Mouse (Mus musculus) kidney, postnatal 0 days (tissue): ENCODE results near the gene Hmcn1. TPM values are rescaled to one million over a fixed set of nuclear protein-coding genes. Genes with fewer than 3 reads are reported as not detected.

Experiments
- ATAC-seq: fragments of 200-750 bp; cut with Nextera tagmentation; replicated peaks from 2 replicates; pipeline ENCODE4 v1.8.0; 2017; ENCODE audit warnings: low read depth, moderate number of reproducible peaks, moderate TSS enrichment, moderate library complexity; ENCODE audit not compliant: low FRiP score
- DNase-seq: peaks from one replicate; pipeline ENCODE4 v3.0.0-alpha.2; 2016; ENCODE audit warnings: low spot score
- H3K27ac ChIP-seq: fragments of 300-500 bp; sonication (generic); 2 replicates; pipeline ENCODE4 v1.5.1; 2014; ENCODE audit warnings: mild to moderate bottlenecking
- H3K27me3 ChIP-seq: fragments of 300-500 bp; sonication (generic); 2 replicates; pipeline ENCODE4 v1.6.1; 2014; ENCODE audit warnings: low read length, mixed read lengths; ENCODE audit not compliant: insufficient read depth
- H3K36me3 ChIP-seq: fragments of 300-500 bp; sonication (generic); 2 replicates; pipeline ENCODE4 v1.6.1; 2014; ENCODE audit warnings: low read length, mixed read lengths; ENCODE audit not compliant: insufficient read depth
- H3K4me1 ChIP-seq: fragments of 300-500 bp; sonication (generic); replicated peaks from 2 replicates; pipeline ENCODE4 v1.6.1; 2014; ENCODE audit warnings: antibody characterized with exemption, low read length, mixed read lengths; ENCODE audit not compliant: insufficient read depth
- H3K4me2 ChIP-seq: fragments of 300-500 bp; sonication (generic); 2 replicates; pipeline ENCODE4 v1.6.1; 2014; ENCODE audit warnings: mild to moderate bottlenecking, low read length, moderate library complexity, mixed read lengths
- H3K4me3 ChIP-seq: fragments of 300-500 bp; sonication (generic); replicated peaks from 2 replicates; pipeline ENCODE4 v1.5.1; 2014; ENCODE audit warnings: low read depth, low read length
- H3K9ac ChIP-seq: fragments of 300-500 bp; sonication (generic); 2 replicates; pipeline ENCODE4 v1.6.1; 2014; ENCODE audit warnings: low read depth, low read length
- H3K9me3 ChIP-seq: fragments of 300-500 bp; sonication (generic); replicated peaks from 2 replicates; pipeline ENCODE4 v1.6.1; 2016; ENCODE audit warnings: low read length, inconsistent platforms, mixed read lengths
- CTCF ChIP-seq: IDR thresholded peaks from 2 replicates; pipeline ENCODE4 v1.5.1; 2016; ENCODE audit warnings: antibody characterized with exemption, low read depth, mild to moderate bottlenecking, moderate library complexity
- WGBS: fragments of 180-500 bp; shearing (Covaris S2); extraction: QIAGEN DNeasy Blood & Tissue Kit; methylation state at CpG from one replicate; pipeline ENCODE4 v1.1.7; 2014; 5-methylcytosine and 5-hydroxymethylcytosine counted together
- polyA plus RNA-seq: library from polyadenylated mRNA; unstranded; fragments of >200 nt; fragmentation: Nextera tagmentation; extraction: Ambion mirVana; gene quantifications from 2 replicates; pipeline ENCODE4 v1.2.1, GENCODE M21; 2015

Gene Hmcn1
- polyA plus RNA-seq, 1 experiment from 2014 or later = 31.6 TPM

DNA sequence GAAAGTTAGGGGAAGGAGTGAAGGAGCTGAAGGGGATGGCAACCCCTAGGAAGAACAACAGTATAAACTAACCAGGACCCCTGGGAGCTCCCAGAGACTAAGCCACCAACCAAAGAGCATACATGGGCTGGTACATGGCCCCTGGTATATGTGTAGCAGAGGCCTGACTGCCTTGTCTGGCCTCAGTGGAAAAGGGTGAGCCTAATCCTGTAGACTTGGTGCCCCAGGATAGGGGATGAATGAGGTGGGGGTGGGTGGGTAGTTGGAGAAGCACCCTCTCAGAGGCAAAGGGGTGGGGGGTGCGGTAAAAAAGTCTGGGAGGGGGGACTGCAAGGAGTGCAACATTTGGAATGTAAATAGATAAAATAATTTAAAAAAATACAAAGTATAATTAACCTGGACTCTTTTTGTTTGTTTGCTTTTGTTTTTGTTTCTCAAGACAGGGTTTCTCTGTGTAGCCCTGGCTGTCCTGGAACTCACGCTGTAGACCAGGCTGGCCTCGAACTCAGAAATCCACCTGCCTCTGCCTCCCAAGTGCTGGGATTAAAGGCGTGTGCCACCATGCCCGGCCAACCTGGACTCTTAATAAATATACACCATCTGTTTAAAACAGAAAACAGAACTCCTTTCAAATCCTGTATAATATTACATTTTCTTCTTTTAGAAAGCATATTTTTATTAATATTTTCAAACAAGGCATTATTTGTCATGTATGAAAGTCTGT lies 423.3 kb downstream of the Hmcn1 start:
- Histone ChIP-seq H3K27ac (no peak overlapping the region), H3K9me3 (no peaks in the 10 kb centered on the region), H3K4me2 (no peak overlapping the region), H3K36me3 (0 out of 2 replicates have a peak, but pooled peaks cover 4% of the 10 kb centered on the region), H3K4me1 (no peaks in the 10 kb centered on the region), H3K9ac (no peak overlapping the region), H3K27me3 (no peaks in the 10 kb centered on the region), H3K4me3 (no peak overlapping the region)
- ATAC-seq (no peak), DNase-seq (no peak)
- no peak for TF ChIP-seq CTCF
- 89% methylated on average over 5 of the region's 5 CpGs for WGBS

DNA sequence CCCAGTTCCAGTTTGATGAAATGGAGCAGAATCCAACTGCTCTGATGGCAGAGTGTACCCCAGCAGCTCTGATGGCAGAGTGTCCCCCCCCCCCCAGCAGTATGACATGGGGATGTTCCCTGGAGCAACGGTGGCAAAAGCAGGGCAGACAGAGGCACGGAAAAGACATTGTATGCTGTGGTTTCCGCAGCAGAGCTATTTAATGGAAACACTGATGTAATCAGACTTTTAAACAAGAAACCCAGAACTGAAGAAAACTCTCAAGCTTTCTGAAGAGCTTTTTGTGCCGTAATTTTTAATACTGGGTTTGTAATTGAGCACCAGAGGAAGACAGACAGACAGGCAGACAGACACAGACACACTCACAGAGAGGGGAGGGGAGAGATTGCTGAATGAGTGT lies 426.9 kb downstream of the Hmcn1 start:
- Histone ChIP-seq H3K27me3 (no peaks in the 10 kb centered on the region), H3K9ac (no peak overlapping the region), H3K36me3 (peaks cover 7% of the 10 kb centered on the region; the same call in 1 of the 2 replicates), H3K4me3 (no peak overlapping the region), H3K27ac (no peak overlapping the region), H3K4me1 (no peaks in the 10 kb centered on the region), H3K9me3 (no peaks in the 10 kb centered on the region), H3K4me2 (no peak overlapping the region)
- no peak for DNase-seq
- TF ChIP-seq CTCF = no peak
- 74% methylated on average over 4 of the region's 4 CpGs for WGBS
- ATAC-seq = no peak

DNA sequence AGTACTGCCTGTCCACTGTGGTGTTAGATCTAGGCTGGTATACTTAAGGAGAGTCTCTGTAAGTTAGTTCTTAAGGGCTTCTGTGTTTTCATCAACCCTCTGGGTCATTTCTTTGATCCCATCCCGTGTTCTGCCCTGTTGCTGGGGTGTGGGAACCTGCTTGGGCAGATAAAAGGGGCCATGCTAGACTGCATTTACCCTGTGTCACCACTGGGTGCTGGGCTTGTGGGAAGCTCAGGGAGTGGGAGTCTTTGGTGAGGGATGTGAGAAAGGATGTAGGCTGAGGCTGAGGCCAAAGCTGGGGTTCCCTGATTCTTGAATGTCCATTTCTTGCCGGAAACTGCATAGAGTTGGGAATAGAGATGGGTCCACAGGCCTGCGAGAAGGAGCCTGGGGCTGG lies 436.6 kb downstream of the Hmcn1 start:
- Histone ChIP-seq H3K27me3 (no peaks in the 10 kb centered on the region), H3K9ac (no peak overlapping the region), H3K4me2 (no peak overlapping the region), H3K4me1 (no peaks in the 10 kb centered on the region), H3K9me3 (no peaks in the 10 kb centered on the region), H3K27ac (no peak overlapping the region), H3K36me3 (no peaks in the 10 kb centered on the region), H3K4me3 (no peak overlapping the region)
- peak; percentile 13; the same call in 1 of the 2 replicates for TF ChIP-seq CTCF
- DNase-seq (no peak), ATAC-seq (no peak)
- 76% methylated on average over 3 of the region's 3 CpGs for WGBS

DNA sequence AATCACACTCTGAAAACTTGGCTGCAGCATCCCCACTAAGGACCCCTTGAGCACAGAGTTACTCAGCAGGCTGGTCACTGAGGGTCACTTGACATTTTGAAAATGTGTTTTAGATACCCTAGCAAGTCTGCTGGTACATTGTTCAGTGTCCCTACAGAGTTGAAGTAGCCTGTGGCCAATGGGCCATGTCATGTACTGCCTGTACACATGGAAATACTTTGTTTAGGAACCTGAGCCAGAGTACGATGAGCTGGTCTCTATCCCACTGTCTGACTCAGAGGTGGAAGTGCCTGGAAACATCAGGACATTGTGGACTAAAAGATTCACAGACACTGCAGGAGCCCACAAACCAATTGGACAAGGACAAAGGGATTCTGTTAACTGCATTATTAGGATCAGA lies 441.8 kb downstream of the Hmcn1 start:
- Histone ChIP-seq H3K4me2 (no peak overlapping the region), H3K27me3 (no peaks in the 10 kb centered on the region), H3K27ac (no peak overlapping the region), H3K9ac (no peak overlapping the region), H3K9me3 (no peaks in the 10 kb centered on the region), H3K36me3 (no peaks in the 10 kb centered on the region), H3K4me1 (no peaks in the 10 kb centered on the region), H3K4me3 (no peak overlapping the region)
- no peak for TF ChIP-seq CTCF
- no peak for ATAC-seq
- no peak for DNase-seq
- 72% methylated on average over 1 of the region's 1 CpGs for WGBS

DNA sequence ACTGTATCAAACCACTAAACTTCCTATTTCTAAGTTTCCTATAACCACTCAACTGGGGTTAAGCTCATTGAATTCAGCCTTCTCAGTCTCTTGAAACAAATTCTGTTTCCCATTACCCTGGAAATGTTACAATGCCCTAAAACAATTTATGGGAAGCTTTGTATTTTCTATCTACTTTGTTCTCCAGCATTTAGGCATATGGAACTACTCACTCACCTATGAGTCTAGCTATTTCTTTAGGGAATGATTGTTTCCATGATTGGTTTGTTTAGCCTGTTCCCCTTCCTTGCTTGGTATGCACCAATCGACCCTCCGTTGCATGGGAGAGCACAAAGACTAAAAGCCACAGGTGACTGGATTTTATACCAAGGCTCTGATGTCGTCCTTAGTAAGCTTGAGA lies 446.8 kb downstream of the Hmcn1 start:
- DNase-seq (no peak), ATAC-seq (no peak)
- Histone ChIP-seq H3K9ac (no peak overlapping the region), H3K27ac (no peak overlapping the region), H3K4me3 (no peak overlapping the region), H3K4me1 (no peaks in the 10 kb centered on the region), H3K4me2 (no peak overlapping the region), H3K27me3 (no peaks in the 10 kb centered on the region), H3K36me3 (no peaks in the 10 kb centered on the region), H3K9me3 (no peaks in the 10 kb centered on the region)
- 51% methylated on average over 3 of the region's 3 CpGs for WGBS
- no peak for TF ChIP-seq CTCF

DNA sequence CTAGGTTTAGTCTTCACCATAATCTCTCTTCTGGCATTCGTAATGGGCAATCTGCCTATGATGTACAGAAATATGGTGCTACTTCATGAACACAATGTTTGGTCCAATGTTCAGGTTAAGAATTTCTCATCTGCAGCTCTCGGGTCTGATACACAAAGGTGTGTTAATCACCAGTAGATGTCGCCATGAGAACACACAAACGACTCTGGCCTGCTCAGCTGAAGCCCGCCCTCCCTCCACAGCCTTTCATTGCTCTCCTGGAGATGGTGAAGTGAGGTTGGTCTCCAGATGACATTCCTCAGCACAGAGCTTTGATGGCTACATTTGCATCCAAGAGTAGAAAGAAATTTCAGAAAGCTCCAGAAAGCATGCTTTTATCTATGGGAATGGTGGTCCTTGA lies 453.0 kb downstream of the Hmcn1 start:
- H3K9ac ChIP-seq = no peak overlapping the region
- TF ChIP-seq CTCF = peak; percentile 92
- DNase-seq = peak; percentile 93

More for the DNA sequence above, 453.0 kb downstream of the Hmcn1 start:
- H3K36me3 ChIP-seq = no peaks in the 10 kb centered on the region
- H3K4me2 ChIP-seq = no peak overlapping the region
- peak; percentile 80 for ATAC-seq
- no peak overlapping the region for H3K4me3 ChIP-seq
- 13% methylated on average over 5 of the region's 5 CpGs for WGBS
- no peak overlapping the region for H3K27ac ChIP-seq
- H3K4me1 ChIP-seq = 0 out of 2 replicates have a peak, but pooled peaks cover 7% of the 10 kb centered on the region
- no peaks in the 10 kb centered on the region for H3K27me3 ChIP-seq
- H3K9me3 ChIP-seq = no peaks in the 10 kb centered on the region
